Mouse (Mus musculus): Measurements from ENCODE around the gene Cachd1. TPM values are rescaled to one million over a fixed set of nuclear protein-coding genes. Genes with fewer than 3 reads are reported as not detected.

Cachd1 gene
- total RNA-seq, 2 experiments from 2014 or later = 4.4 to 4.5 TPM

DNA sequence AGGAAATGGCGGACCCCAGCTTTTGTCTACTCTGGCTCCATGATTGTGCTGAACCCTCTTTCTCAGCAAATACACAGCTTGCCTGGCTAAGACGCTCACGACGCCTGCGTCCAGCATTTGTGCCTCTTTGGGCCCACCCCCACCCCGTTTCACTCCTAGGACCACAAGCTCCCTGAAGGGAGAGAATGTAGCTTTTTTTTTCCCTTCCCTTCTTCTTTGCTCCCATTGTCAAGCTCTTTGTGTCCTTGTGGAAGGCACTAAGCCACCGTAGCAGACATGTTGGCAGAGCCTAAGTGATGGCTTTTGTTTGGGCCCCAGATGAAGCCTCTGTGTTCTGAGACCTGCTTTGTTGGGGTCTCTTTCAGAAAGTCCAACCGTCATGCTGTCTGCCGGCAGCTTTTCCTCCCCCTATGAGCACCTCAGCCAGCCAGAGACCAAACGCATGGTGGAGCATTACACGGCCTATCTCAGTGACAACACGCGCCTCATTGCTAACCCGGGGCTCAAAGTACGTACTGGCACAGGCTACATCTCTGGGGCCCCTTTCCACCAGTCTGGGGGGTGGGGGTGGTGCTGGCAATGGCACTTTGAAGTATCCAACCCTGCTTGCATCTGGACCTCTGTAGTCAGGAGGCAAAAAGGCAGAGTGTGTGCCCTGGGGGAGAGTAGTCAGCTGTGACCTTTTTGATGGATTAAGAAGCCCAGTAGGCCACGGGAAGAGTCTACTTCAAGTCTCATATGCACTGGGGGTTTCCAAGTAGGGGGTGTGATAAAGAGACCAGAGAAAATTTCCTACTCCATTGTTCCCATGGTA lies 197.4 kb downstream of the Cachd1 start:
- no peak for DNase-seq
- intact Hi-C loops (cut with DNase I) = no loop called here

DNA sequence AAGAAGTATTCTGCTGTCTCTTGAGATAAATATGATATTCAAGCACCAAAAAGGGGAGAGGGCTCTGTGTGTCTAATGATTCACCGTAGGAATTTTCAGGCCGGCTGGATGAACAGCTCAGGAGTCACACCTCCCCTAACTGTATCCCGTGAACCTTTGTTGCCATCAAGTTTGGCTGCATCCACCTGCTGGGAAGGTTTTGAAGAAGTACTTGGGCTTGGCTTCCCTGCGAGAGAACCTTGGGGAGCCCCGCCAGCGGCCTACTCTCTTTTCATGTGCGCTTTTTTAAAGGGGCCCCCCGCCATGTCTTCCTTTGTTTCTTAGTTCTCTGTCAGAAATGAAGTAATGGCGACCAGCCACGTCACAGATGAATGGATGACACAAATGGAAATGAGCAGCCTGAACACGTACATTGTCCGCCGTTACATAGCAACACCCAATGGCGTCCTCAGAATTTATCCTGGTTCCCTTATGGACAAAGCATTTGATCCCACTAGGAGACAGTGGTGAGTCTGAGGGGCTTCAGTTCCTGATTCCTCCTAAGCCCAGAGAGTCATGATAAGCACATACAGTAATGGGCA lies 198.1 kb downstream of the Cachd1 start:
- no peak for DNase-seq
- intact Hi-C loops (cut with DNase I) = no loop called here

DNA sequence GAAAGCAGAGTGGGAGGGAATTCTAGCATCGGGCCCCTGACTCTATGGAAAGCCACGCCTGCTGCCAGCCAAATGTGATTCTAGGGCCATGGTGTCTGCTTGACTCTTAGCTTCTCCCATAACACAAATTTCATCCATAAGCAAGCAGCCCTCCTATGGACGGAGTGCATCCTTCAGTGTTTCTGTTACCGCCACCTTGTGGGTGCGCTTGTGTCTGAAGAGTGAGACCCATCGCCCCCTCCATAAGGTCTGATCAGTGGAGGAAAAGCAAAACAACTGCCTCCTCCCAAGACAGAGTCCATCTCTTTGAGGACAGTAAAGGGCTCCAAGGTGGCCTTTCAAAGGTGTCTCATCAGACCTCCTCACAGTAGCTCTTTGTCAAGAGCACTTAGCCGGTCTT lies 201.0 kb downstream of the Cachd1 start:
- intact Hi-C loops (cut with DNase I) = no loop called here
- no peak for DNase-seq

DNA sequence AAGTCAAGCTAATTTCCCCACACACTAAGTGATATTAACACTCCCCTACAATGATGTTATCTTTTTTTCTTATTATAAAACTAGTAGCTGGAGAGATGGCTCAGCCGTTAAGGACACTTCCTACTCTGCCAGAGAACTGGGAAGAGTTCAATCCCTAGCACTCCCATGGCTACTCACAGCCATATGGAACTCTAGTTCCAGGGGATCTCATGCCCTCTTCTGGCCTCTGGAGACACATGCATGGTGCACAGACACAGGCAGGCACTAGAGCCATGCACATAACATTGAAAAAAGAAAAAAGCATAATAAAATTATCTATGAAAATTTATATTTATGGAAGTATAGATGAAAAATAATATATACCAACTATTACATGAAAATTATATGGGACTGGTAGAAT lies 210.7 kb downstream of the Cachd1 start:
- intact Hi-C loops (cut with DNase I) = loop anchor here (2.0 to 5.0 kb wide), 2 partner anchors 258 to 400 kb away; no protein-coding TSS in a partner anchor

DNA sequence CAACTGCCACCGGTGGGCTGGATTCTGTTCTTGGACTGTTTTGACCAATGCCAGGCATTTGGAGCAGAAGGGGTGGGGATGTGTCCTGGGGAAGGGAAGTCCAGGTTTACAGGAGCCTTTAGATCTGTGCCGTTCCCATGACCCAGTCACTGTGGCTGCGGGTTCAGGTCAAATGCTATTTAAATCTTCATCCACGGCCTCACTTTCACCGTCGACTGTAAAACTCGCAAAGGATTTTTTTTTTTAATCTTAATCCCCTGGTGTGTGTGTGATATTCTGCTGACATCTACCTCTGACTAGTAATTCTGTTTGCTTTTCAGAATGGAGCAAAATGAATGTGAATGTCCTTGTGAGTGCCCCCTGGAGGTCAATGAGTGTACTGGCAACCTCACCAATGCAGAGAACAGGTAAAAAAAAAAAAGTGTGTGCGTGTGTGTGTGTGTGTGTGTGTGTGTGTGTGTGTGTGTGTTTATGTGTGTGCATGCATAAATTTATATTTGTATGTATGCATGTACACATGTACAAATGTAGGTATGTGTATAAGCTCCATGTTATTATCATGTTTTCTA lies 211.8 kb downstream of the Cachd1 start:
- DNase-seq = no peak
- intact Hi-C loops (cut with DNase I) = loop anchor here (5.0 kb wide), 1 partner anchor 401 kb away; no protein-coding TSS in a partner anchor

More for the DNA sequence above, 210.7 kb downstream of the Cachd1 start:
- no peak for DNase-seq

DNA sequence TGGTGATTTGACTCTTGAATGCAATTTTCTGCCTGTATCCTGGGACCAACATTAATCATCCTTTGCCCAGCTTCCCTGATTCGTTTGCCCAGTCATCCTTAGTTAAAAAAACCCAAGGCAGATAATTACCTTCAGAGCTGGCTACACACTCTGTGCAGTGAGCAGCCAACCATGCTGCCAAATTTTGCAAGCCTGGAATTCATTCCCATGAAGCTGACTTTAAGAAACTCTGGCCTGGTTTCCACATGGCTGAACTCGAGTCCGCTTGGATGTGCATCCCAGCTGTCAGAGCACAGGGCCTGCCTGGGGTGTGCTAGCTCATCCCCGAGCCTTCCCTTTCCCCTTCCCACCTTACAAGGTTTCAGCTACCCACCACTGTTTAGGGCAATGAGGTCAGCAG lies 214.5 kb downstream of the Cachd1 start:
- no peak for DNase-seq
- intact Hi-C loops (cut with DNase I) = no loop called here

DNA sequence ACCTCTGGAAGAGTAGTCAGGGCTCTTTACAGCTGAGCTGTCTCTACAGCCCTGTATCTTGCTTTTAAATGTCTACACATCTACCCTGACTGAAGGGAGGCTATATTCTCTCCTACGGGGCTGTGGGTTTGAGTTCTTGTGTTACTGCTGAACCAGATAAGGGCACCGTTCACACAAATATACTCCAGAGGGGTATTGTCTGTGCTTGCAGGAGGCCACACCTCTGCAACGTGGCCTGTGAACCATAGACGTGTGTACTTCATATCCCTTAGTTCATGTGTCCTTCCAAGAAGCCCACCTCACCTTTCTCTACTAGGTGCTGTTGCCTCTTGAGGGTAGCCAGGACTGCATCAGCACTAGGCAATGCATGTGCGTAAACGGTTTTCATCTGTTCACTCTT lies 215.6 kb downstream of the Cachd1 start:
- intact Hi-C loops (cut with DNase I) = no loop called here

DNA sequence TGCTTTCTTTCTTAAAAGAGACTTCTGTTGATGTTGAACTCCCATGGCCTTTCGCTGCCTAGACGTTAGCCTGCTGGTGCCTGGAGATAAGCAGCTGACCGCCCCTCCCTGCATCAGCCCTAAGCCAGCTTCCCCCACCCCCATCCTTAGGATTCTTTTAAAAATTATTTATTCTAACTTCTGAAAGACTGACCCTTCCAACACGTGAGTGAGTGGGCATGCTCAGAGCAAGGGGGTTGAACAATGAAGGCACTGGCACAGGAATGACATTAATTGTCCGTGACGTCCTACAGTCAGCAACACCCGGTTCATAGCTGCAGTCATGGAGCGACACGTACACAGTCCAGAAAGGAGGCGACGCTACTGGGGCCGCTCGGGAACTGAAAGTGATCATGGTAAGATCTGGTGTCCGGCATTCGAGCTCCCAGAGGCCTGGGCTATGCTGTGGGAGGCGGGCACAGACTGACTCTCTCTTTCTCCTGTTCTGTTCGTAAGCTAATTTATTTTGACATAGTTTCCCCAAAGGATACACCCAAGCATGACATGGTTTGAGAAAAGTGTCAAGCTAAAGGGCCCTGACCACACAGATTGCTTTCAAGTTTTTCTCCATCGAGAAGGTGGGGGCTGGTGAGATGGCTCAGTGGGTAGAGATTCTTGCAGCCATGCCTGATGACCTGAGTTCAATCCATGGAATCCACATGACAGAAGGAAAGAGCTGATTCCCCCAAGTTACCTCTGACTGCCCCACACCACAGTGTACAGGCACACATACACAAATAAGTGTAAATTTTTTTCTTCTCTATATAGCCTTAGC lies 218.2 kb downstream of the Cachd1 start:
- intact Hi-C loops (cut with DNase I) = no loop called here
- no peak for DNase-seq

More for the DNA sequence above, 215.6 kb downstream of the Cachd1 start:
- DNase-seq = no peak

DNA sequence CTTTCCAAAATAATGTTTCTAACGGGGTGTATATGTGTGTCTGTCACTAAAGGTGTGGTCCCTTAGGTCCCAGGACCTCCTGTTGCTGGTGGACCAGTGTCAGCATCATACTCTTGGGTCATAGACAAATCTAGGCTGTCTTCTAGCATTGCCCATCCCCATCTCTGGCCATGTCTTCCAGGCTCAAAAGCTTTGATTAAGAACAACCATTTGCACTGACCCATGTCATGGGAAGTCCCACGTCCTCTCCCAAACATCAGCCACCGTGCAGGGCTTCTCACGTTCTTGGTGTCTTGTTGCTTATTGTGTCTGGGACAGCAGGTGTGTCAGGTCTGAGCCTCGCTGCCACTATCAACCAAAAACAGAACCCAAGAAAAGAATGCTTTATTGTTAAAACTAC lies 219.1 kb downstream of the Cachd1 start:
- no peak for DNase-seq
- intact Hi-C loops (cut with DNase I) = loop anchor here (2.0 kb wide), 1 partner anchor 373 kb away; no protein-coding TSS in a partner anchor

DNA sequence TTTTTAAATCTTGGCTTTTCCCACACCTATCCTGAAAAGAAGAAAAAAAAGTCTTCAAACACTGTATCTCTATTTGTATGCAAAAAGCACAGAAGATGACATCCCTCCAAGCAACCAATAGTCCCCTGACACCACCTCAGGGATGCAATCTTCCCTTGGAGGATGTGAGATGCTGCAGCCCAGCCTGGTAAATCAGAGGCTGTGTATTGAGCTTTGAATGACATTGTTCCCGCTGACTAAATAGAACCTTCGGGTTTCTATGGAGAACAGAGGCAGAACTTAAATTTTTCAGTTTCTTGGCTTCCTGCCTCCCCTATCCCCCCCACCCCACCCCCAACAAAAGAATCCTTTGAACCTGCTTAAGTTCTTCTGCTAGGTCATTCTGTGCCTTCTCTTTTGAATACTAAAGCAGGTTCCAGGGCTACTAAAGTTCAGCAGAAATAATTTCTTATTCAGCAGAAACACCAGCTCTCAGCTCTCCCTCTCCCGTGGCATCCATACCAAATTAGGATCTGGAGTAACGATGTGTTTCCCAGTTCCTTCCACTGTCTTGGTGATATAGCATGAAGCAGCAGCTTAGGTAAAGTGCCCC lies 219.7 kb downstream of the Cachd1 start:
- intact Hi-C loops (cut with DNase I) = loop anchor here (2.0 kb wide), 1 partner anchor 373 kb away; no protein-coding TSS in a partner anchor
- DNase-seq = no peak

DNA sequence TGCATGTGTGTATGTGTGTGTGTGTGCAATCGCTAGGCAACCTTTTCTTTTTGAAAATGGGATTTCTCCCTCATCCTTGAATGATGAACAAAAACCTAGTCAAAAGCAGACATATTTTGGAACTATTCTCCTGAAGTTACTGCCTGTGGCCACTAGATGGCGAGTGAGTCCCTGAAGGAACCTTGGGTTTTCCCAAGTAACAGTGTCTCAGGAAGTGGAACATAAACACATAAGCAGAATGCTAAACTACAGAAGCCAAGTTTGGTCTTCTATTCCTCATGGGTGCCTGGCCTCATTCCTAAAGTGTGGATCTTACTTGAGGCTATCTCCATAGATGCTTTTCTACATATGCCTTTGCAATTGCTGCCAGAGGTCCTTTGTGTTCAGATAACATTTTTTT lies 221.7 kb downstream of the Cachd1 start:
- intact Hi-C loops (cut with DNase I) = loop anchor here (1.0 kb wide), 1 partner anchor 146 kb away; no protein-coding TSS in a partner anchor
- peak in 1 of 2 experiments; percentile 31 for DNase-seq

DNA sequence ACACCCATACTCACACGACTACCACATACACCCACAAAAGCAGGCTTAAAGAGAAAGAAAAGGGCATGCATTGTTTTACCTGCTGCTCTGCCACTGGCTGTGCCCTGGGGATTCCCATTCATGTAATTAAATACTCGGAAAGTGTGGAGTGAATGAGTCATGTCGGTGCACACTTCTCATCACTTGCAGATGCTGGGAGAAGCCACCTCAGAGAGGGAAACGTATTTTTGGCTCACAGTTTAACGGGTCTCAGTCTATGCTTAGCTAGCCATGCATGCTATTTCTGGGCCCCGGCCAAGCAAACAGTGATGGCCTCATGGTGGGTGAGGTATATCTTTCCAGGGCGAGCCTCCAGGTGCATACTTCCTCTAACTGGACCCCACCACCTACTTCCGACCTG lies 222.4 kb downstream of the Cachd1 start:
- no peak for DNase-seq
- intact Hi-C loops (cut with DNase I) = loop anchor here (1.0 kb wide), 1 partner anchor 145 kb away; no protein-coding TSS in a partner anchor

DNA sequence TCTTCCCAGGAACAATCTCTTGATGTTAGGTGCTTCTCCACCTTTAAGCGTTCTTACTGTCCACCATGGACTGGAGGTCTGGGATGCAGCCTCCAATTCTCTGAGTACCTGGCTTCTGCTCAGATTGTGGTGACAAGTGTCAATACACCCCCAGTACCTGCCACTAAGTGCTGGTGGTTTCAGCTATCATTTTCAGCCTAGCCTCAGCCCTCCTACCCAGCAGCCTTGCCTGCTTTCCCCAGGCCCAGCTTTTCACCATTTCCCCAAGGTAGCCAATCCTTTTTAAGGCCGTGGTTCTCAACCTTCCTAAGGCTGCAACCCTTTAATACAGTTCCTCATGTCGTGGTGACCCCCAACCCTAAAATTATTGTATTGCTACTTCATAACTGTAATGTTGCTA lies 224.1 kb downstream of the Cachd1 start:
- intact Hi-C loops (cut with DNase I) = no loop called here
- no peak for DNase-seq

DNA sequence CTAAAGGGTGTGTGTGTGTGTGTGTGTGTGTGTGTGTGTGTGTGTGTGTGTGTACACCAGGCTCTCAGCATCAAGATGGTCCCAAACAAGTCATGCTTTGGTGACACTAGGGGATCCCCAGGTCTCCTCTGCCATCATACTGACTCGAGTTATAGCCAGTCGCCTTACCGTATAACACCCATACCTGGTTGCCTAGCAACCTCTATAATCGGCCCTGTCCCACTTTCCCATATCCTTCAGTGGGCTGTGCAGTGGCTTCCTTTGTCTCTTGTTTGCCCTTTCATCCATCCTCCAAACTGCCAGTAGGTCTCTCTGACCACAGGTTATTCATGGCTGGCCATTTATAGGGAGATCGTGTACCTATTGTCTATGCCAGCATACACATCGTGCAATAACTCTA lies 224.6 kb downstream of the Cachd1 start:
- intact Hi-C loops (cut with DNase I) = no loop called here
- DNase-seq = no peak

DNA sequence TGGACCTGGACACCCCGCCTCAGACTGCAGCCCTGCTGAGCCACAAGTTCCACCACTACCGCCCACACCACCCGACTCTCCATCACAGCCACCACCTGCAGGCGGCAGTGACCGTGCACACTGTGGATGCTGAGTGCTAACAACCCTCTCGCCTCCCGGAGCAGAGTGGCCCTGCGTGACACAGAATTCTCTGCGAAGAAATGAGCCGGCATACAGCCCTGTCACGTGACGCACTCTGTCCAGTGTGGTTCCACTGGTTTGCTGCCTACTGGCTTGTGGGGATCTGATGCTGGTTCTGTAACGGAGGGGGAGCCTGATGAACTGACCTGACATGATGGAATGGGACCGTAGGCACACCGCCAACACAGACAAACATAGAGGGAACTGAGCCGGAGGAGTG lies 226.5 kb downstream of the Cachd1 start:
- intact Hi-C loops (cut with DNase I) = no loop called here
- DNase-seq = no peak

DNA sequence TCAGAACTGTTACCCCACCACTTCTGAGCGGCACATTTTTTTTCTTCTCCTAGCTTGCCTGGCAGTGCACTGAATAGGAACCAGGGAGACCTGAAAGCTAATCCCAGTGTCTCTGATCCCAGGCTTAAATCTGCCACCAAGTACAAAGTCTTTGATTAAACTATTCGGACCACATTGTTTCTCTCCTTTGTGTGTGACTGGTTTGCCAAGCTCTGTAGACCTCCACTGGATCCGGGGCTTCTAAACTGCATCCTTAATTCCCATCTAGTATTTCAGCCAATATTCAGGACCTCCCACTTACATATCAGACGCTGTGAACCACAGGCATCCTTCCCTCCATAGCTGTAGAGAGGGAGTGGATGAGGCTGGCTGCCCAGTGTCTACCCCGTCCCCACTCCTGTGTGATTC lies 231.9 kb downstream of the Cachd1 start:
- DNase-seq = no peak
- intact Hi-C loops (cut with DNase I) = no loop called here

DNA sequence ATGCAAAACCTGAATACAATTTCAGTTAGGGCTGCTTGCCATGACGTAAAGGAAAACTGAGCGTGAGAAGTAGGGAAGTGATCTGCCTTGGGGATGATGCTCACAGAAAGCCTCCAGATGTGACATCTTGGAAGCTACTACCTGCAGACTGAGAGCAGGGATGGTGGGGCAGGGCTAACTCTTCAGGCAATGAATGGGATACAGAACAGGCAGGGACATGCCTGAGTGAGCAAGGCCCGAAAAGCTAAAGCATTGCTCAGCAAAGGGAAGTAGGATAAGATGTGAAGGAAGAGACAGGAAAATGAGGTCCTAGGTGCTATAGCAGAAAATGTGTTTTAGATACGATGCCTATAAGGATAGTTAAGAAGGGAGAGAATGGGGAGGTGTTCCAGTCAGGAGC lies 232.6 kb downstream of the Cachd1 start:
- no peak for DNase-seq
- intact Hi-C loops (cut with DNase I) = no loop called here

DNA sequence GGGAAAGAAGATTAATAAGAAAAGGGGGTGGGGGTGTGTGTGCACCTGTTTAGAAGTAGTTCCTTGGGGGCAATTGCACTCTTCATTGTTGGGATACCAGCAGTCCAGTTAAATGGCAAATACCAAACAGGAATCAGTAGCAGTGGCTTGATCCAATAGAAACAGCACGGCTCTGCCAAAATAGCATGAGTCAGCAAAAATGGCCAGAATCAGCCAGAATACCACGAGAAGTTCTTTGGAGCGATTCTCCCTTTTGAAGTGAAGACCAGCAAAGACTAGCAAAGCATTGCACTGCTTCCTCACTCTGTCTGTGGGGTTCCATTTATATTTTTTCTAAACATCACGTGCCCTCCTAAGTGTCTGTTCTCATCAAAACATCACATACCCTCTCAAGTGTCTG lies 241.3 kb downstream of the Cachd1 start:
- DNase-seq = no peak
- intact Hi-C loops (cut with DNase I) = no loop called here

DNA sequence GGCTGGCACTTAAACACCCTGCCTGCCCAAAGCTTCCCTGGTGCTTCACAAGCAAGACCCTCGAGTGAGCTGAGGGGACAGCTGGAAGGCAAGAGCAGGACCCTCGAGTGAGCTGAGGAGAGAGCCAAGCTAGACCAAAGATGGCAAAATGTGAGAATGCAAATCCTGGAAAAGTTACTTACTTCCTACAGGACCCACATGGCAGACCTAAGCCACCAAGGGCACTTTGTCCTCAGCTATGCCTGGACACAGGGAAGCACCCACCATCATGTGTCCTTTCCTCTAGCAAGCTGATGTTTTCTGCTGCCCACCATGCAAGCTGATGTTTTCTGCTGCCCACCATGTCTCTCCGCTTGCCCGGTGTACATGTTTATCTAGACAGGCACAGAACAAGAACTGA lies 244.1 kb downstream of the Cachd1 start, which contains the start of gene Gm10577:
TSS of gene Gm10577 (minus strand) at position 101 of the 400 bp plus-strand sequence.
- DNase-seq = no peak
- intact Hi-C loops (cut with DNase I) = no loop called here

DNA sequence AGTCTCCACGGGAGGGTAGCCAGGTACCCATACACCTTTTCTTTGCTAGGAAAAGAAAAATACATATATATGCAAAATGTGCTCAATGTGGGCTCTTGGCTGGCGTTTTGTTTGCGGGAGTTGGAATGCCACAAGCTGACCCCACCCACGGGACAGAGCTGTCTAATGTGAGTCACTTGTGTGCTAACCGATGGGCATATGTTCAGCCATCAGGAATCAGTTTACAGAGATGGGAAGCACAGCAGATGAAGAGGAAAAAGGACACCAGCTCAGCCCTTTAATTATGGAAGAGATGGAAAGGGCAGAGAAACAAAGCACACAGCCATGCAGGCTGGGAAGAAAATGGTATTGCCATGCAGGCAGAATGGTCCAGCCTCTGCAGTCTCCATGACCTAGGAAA lies 250.1 kb downstream of the Cachd1 start:
- intact Hi-C loops (cut with DNase I) = no loop called here
- DNase-seq = no peak

Measured in gastrocnemius, postnatal 36 days (tissue).